Comparison of ENCODE assay signal across 9 mouse cellular contexts in genomic region chr11:43569595-43569994, GRCm38 (mm10). TPM values are rescaled to one million over a fixed set of nuclear protein-coding genes. Genes with fewer than 3 reads are reported as not detected.
DNase-seq lines count a peak whose midpoint lies in the region; ATAC-seq and TF ChIP-seq lines count a peak whose summit lies in the region.
"Had no signal": no experiment of that assay in that cellular context is flagged by ENCODE, and none has a peak within 500 bp of the region (broad histone marks: within the 10 kb centered on the region; RNA-seq: fewer than 3 reads in every experiment).

No protein-coding gene starts in this region.

- peak; percentile 58 for ATAC-seq in frontal cortex, adult (ENCODE audit: low TSS enrichment)
- peak; percentile 95 for ATAC-seq in lung, postnatal 0 days
- ATAC-seq in stomach, embryonic 15.5 days (ENCODE audit: insufficient read depth, low FRiP score, low read depth): peak; percentile 18; the same call in 1 of the 2 replicates
- ATAC-seq in inflammation-experienced regulatory T-cells, adult 6 months: no peak

- H3K9me3 ChIP-seq in lung, postnatal 0 days (ENCODE audit: low read length): no peaks in the 10 kb centered on the region
- H3K9me3 ChIP-seq in stomach, embryonic 15.5 days: no peaks in the 10 kb centered on the region

- intact Hi-C loops in heart, postnatal 36 days (cut with DNase I): loop anchor here (2.0 to 5.0 kb wide), 2 partner anchors 21 to 42 kb away; partner anchors contain the start of gene Ccnjl

- H3K4me2 ChIP-seq in lung, postnatal 0 days (replicated peaks; ENCODE audit: low read depth, low read length): no peak overlapping the region
- H3K4me2 ChIP-seq in stomach, embryonic 15.5 days: no peak overlapping the region

- no peak overlapping the region for H3K4me3 ChIP-seq in lung, postnatal 0 days (ENCODE audit: low read depth, low read length)
- no peak overlapping the region for H3K4me3 ChIP-seq in stomach, embryonic 15.5 days (replicated peaks)

- peak overlapping the region; percentile 65 for H3K27ac ChIP-seq in lung, postnatal 0 days (ENCODE audit: low read length)
- 0 out of 2 replicates have a peak overlapping the region, but pooled peaks have one; percentile 5 for H3K27ac ChIP-seq in stomach, embryonic 15.5 days

- H3K9ac ChIP-seq in lung, postnatal 0 days (replicated peaks; ENCODE audit: low read depth): no peak overlapping the region
- H3K9ac ChIP-seq in stomach, embryonic 15.5 days: no peak overlapping the region

- H3K36me3 ChIP-seq in lung, postnatal 0 days (ENCODE audit: insufficient read depth, low read length): no peaks in the 10 kb centered on the region
- no peaks in the 10 kb centered on the region for H3K36me3 ChIP-seq in stomach, embryonic 15.5 days

- H3K4me1 ChIP-seq in lung, postnatal 0 days (ENCODE audit: insufficient read depth, low read depth, low read length): 0 out of 2 replicates have a peak, but pooled peaks cover 9% of the 10 kb centered on the region
- H3K4me1 ChIP-seq in stomach, embryonic 15.5 days: peaks cover 8% of the 10 kb centered on the region

- DNase-seq in 416B (ENCODE audit: low read depth): peak; percentile 96
- peak; percentile 96 for DNase-seq in brain, adult 2 months (ENCODE audit: low read depth, low spot score)
- peak; percentile 79 to 81 for DNase-seq in heart, postnatal 36 days
- DNase-seq in kidney, postnatal 4 days: peak; percentile 73 to 80
- peak; percentile 87 for DNase-seq in lung, postnatal 0 days (ENCODE audit: low spot score)

- TF ChIP-seq CTCF in lung, postnatal 0 days (IDR thresholded peaks at IDR 0.05): no peak

- 42% methylated on average over 11 of the region's 11 CpGs for WGBS in lung, postnatal 0 days
- 71% methylated on average over 11 of the region's 11 CpGs for WGBS in stomach, embryonic 15.5 days

- H3K27me3 ChIP-seq in lung, postnatal 0 days (replicated peaks; ENCODE audit: insufficient read depth, low read length): no peaks in the 10 kb centered on the region
- no peaks in the 10 kb centered on the region for H3K27me3 ChIP-seq in stomach, embryonic 15.5 days (replicated peaks)

- TF ChIP-seq EP300 in lung, postnatal 0 days (IDR thresholded peaks at IDR 0.05): peak; percentile 97

RNA-seq across cellular contexts. Expression of gene 4933415A04Rik, which starts 17.2 kb away (rescaled TPM):
- under 1 TPM; 0.39 to 0.60 TPM for total RNA-seq in heart, postnatal 36 days (2021)
- polyA plus RNA-seq in lung, postnatal 0 days (2015; fragmentation: Nextera tagmentation; extraction: Ambion mirVana): 2.9 and 3.9 TPM in 2 replicates
- 3.5 and 3.8 TPM in 2 replicates for polyA plus RNA-seq in stomach, embryonic 15.5 days (2015; fragmentation: Nextera tagmentation; extraction: Ambion mirVana)
- polyA plus RNA-seq in inflammation-experienced regulatory T-cells, adult 6 months (2017; shearing (Covaris generic)): under 1 TPM in 1 of 3 experiments, not detected in 2; 0.16 TPM

RNA-seq across cellular contexts. Expression of gene Fabp6, which starts 31.7 kb away (rescaled TPM):
- total RNA-seq in heart, postnatal 36 days (2021): not detected
- polyA plus RNA-seq in lung, postnatal 0 days (2015; fragmentation: Nextera tagmentation; extraction: Ambion mirVana): 0.47 TPM in 1 of 2 replicates, not detected in the other
- 0.84 and 11.2 TPM in 2 replicates for polyA plus RNA-seq in stomach, embryonic 15.5 days (2015; fragmentation: Nextera tagmentation; extraction: Ambion mirVana)
- polyA plus RNA-seq in inflammation-experienced regulatory T-cells, adult 6 months (2017; shearing (Covaris generic)): not detected
- polyA plus RNA-seq: frontal cortex, adult 2 months had no signal

RNA-seq across cellular contexts. Expression of gene Ccnjl, which starts 41.0 kb away (rescaled TPM):
- 1 to 10 TPM; 1.6 to 2.5 TPM for total RNA-seq in heart, postnatal 36 days (2021)
- polyA plus RNA-seq in lung, postnatal 0 days (2015; fragmentation: Nextera tagmentation; extraction: Ambion mirVana): 6.5 and 9.4 TPM in 2 replicates
- 12.7 and 13.5 TPM in 2 replicates for polyA plus RNA-seq in stomach, embryonic 15.5 days (2015; fragmentation: Nextera tagmentation; extraction: Ambion mirVana)
- not detected for polyA plus RNA-seq in inflammation-experienced regulatory T-cells, adult 6 months (2017; shearing (Covaris generic))
